Mouse (Mus musculus): Measurements from ENCODE around the gene Sec24a.

DNA sequence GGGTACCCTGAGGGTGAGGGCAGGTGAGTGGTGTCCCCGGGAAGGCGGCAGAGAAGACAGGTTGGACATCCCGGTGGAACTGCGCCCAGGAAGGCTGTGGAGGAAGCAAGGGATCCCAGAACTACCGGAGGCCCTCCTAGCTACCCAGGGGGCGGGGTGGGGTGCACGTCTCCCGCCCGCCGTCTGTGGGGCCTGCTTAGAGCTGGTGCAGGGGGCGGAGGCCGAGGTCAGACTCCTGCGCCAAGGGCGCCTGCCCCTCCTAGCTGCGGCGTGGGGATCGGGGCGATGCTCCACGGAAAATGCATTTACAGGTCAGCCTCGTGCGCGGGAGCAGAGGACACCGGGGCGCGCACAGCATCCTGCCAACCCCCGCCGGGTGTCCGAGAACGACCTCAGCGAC, 113.2 kb downstream of the Sec24a start:
- TF ChIP-seq MAFK (IDR thresholded peaks at IDR 0.05; ENCODE audit: insufficient read depth, low read depth, low read length) = no peak
- TF ChIP-seq ZNF384 (IDR thresholded peaks at IDR 0.05; ENCODE audit: low read depth, low read length) = no peak
